Mouse (Mus musculus): ENCODE measurements at regions not wholly inside any gene's neighbourhood (a gene's known extent, or its start where the extent isn't known, plus 50 kb on each side); places are given as distances from the start of the nearest gene placed in this dataset.

DNA sequence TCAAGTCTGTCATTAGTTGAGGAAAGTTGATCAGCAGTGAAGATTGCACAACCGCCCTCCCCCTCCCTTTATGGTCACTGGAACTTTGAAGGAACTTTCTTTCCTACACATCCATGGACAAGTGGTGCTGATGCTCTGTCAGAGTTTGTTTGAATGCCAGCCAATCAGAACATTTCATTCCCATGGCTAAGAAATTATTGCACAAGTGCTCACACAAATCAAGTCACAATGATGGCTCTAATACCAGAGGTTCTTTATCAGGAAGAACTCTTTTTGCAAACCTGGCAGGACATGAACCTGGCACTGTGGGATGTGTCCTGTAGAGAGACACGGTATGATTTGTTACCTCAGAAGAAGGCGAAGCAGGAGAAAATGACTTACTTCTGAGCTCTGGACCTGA, 54.3 kb upstream of the Spry2 start:
- DNase-seq (ENCODE audit: extremely low spot score), result no peak

DNA sequence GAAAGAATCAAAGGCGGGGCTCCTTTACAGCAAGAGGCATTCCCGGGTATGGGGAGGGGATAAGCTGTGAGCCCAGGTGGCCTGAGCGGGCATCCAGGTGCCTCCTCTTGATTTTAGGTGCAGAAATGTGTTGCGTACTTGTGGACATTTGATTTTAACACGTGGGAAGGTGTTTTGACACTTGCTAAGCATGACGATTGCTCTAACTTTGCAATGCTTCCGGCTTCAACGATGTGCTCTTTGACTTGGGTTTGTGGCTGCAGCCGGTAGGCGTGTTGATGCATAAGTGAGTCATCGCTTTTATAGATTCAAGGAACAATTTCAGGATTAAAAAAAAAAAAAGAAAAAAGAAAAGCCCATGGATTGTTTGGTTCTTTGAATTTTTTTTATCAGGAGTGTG, 58.5 kb upstream of the Spry2 start:
- DNase-seq (ENCODE audit: extremely low spot score), result no peak

DNA sequence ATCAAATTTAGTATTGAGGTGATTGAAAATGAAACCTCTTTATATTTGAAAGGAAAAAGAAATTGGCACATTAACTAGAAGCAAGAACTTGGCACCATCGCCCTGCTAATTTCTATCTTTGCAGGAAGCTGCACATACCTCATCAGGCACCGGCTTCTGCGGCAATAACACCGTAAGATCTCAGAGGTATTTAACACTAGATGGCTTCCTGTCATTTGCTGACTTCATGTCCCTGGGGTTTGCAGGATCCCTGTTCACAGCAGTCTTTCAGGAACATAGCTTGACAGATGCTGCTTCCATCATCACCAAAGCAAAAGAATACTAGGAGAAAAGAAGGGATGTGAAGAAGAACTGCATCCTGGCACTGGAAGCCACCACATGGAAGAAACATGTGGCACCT, 60.2 kb upstream of the Spry2 start:
- no peak for DNase-seq (ENCODE audit: extremely low spot score)

DNA sequence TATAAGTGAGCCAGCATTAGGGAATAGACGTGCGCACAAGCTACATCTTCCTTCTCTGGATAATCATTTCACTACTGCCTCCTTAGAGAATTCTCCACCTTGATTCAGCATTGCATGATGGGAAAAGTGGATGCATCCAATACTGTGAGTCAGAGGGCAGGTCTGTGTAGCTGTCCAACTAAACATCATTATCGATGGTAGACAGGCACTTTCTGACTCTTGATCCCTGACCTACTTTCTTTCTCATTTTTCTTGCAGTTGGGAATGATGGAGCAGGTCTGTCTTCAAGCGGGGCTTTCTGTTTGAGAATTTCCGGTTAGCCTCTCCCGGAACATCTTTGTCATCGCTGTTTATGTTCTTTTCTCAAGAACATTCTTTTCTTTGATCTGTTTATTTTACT, 61.4 kb upstream of the Spry2 start:
- DNase-seq (ENCODE audit: extremely low spot score), result no peak

DNA sequence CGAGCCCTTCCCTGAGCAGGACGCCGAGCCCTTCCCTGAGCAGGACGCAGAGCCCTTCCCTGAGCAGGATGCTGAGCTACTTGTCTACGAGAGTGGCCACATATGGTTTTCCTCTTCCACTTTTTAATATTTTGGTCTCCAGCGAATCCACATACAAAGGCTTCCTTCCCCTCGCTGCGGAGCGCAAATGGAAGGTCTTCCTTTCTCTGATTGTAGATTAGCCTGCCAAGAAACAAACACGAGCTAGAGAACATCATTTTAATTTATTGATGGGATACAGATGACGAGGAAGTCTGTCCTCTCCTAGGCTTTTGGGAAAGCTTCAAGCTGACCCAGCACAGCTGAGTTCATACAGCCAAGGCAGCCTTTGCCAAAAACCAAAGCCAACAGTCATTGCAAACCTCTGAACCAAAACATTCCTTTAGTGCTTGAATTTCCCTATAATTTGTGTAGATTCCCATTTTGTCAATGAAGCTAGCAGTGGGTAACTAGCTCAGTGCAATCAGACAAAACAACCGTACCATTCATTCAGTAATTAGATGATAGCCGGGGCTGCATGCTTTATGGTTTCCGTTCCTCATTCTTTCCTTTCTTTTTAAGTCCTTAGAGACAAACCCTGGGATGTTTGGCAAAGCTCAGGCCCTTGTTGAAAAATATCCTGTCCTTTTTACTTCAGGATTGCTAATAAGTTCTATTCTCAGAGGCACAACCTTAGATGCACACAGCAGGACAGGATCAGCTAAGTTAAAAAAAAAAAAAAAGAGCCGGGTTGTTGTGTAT, 83.1 kb upstream of the Spry2 start:
- DNase-seq (ENCODE audit: extremely low spot score), result peak; percentile 4

DNA sequence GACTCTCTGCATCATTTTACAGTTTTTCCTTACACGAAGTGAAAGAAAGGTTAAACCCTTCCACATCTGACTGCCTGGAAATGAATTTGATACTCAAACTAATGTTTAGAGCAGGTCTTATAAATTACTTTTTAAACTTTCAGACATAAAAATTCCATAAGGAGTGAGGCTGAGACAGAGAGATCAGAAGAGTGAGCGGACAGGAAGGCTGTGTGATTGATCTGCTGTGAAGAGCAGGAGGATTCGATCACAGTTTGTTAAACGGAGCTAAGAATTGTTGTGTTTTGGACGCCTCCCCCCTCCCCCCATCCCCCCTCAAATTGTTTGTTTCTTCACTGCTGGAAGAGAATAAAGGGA, 83.7 kb upstream of the Spry2 start:
- DNase-seq (ENCODE audit: extremely low spot score), result no peak

DNA sequence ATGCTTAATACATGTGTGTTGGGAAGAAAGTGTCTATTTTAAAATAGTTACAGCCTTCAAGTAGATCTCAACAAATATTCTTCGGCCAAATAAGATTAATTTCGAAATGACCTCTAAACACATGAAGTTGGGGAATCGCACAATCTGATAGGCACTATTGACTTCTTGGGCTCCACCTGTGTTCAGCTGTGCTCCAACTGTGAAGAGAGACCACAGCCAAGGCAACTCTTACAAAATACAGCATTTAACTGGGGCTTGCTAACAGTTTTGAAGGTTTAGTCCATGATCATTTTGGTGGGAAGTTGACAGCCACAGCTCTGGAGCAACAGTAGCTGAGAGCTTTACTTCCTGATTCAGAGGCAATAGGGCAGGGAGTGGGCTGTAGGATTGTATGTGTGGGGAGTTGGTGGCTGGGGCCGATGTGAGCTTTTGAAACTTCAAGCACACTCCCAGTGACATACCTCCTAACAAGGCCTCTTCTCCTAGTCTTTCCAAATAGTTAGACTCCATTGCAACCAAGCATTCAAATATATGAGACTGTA, 90.8 kb upstream of the Spry2 start:
- DNase-seq (ENCODE audit: extremely low spot score), result no peak

DNA sequence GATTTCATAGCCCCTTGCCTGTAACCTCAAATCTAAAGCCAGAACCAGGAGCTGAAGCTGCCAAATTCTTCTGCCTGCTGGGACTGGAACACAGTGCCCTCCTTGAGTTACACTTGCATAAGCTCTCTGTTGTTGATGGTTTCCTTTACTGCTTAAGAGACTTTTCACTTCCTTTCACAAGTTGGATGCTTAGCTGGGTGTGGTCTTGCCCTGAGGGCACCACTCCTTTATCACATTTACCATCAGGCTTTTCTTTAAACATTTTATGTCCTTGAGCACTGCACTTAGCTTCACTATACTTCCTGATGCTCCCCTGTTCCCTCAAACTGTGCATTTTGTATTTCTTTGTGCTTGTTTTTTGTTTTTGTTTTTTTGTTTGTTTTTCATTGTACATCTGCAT, 92.1 kb upstream of the Spry2 start:
- DNase-seq (ENCODE audit: extremely low spot score), result no peak

DNA sequence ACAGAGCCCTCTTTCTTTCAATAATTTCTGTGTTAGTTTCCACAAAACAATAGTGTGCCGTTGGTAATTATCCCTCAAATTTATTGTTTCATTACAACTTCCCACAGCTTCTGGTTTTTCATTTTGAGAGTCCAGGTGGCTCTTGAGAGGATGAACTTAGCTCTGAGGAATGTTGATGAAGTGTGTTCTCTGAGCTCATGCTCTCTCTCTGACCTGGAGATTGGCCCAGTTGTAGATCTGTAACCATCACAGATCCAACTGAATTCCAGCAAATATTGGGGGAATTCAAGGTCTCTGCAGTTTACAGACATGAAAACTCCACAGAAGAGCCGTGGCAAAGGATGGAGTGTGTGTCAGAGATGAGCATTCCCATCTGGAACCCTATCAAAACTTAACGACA, 96.5 kb upstream of the Spry2 start:
- no peak for DNase-seq (ENCODE audit: extremely low spot score)

DNA sequence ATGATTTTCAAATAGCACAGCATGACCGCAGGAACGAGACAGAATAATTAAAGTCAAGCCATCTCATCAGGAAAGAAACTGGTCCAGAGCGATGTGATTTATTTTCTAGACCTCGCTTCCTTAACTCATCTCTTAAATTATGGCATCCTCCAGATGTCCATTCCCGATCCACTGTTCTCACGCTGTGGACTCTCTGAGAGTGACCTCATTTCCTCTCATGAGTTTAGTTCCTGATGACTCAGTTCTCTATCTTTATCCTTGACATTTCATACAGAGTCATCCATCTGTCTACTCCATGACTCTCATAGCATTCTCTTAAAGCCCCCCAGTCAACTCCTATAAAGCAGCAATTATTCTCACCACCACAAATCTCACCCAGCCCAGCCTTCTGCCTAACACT, 103.2 kb upstream of the Spry2 start:
- DNase-seq (ENCODE audit: extremely low spot score), result no peak

DNA sequence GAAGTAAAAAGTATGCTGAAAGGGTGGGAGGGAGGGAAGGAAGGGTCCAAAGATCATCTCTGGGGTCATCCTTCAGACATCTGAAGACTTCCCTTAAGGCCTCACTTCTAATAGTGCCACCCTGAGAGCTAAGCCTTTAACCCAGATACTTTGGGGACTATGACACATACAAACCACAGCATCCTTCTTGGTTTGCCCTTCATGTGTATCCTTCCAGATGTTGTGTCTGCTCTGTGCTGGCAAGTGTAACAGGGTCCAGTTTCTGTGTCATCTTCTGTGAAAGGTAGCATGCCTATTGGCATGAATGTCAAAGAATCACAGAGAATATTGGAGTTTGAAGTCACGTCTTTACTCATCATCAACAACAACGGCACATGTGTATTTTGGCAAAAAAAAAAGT, 98.2 kb upstream of the Trim52 start:
- DNase-seq (ENCODE audit: extremely low spot score), result no peak

DNA sequence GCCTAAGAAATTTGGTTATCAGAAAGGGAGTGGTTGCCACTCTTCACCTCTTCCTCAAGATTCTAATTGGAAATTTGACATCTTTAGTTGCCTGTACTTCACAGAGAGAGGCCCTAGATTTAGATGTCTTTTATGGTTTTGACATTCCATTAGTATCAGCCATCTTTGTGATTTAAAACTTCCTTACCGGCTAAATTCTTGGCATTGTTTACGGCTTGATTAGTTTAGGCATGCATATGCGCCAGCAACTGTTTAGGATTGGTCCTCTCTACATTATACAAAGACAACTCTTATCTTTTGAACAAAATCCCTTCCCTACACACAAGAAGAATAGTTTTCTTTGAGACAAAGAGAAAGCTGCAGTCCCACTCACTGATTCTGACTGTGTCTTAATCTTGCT, 97.0 kb upstream of the Trim52 start:
- DNase-seq (ENCODE audit: extremely low spot score), result no peak

DNA sequence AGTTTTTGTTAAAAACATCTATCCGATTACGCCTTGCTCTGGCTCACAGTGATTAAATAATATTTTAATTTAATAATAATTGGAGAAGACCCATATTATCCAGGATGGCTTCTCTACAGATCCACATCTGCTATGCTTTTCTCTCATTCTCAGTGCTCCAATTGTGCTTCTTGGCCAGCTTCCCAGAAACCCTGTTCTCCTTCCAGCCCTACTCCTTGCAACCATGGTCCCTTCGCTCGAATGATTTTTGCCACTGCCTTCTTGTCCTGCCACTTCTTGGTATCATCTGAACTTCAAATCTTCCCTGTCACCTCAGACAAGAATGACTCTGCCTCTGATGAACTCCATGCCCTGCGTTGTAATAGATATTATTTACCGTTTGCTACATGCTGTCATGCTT, 95.0 kb upstream of the Trim52 start:
- no peak for DNase-seq (ENCODE audit: extremely low spot score)

DNA sequence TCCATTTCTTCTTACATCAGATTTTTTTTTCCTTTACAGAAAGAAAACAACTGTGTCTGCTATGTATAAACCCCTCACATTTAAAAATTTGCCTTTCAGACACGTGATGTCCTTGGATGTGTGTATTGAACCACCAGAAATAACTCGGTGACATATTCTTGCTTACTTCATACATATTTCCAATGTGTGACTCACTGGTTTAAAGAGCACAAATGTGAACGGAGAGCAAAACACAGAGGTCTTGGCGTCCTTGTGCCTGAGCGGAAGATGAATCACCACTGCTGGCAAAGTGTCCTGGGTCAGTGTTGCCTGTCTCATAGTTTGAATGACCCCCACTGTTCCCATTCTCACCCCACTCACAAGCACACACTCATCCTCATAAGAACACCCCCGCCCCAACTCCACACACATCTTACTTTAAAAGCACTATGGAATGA, 94.0 kb upstream of the Trim52 start:
- no peak for DNase-seq (ENCODE audit: extremely low spot score)

DNA sequence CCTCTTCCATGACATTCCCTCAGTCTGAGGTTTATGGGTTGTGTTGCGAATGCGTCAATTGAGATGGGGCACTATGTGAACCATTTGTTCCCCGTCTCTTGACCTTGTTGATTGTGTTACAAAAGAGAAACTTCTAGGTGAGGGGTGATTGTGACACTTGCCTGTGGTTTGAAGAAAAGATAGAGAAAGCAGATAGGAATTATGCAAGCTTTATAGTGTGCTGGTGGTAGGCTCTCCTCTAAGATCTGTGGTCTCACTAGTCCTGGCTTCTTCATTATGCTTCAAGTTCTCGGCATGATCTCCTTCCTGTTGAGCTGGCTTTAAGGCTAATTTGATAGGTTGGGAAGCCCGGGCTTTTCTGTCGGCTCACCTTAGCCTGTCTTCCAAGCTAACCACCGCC, 83.2 kb upstream of the Trim52 start:
- DNase-seq (ENCODE audit: extremely low spot score), result no peak

DNA sequence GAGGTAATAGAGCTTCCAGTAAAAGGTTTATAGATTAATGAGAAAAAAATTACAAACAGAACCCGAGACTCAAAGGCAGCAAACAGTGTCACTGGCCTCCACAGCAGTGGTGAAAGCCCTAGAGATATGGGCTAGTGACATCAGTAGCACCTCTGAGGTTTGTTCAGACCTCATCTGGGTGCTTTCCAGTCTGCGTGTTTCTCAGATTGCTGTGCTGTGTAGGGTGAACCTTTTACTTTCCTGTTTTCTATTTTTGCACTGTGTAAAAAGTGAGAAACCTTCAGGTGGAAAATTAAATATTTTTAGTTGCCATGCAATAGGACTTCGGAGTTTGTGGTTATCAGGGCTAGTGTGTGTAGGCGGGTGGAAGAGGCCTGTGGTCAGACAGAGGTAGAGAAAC, 79.2 kb upstream of the Trim52 start:
- no peak for DNase-seq (ENCODE audit: extremely low spot score)

DNA sequence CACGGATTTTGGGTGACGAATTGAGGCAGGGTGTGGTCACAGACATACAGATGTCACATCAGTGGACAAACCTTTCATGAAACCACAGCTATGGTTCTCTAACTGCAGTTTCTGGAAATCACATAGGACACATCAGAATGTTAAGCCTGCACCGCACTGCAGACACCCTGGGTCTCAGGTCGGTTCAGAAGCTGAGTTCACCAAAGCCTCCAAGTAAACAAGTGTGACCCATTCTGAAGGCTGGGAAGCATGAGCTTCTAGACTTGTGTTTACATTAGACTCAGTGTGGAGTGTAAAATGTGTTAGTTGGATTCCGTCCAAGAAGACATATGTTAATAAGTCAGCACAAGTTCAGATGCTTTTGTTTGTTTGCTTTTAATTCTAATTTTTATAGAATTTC, 78.3 kb upstream of the Trim52 start:
- no peak for DNase-seq (ENCODE audit: extremely low spot score)

DNA sequence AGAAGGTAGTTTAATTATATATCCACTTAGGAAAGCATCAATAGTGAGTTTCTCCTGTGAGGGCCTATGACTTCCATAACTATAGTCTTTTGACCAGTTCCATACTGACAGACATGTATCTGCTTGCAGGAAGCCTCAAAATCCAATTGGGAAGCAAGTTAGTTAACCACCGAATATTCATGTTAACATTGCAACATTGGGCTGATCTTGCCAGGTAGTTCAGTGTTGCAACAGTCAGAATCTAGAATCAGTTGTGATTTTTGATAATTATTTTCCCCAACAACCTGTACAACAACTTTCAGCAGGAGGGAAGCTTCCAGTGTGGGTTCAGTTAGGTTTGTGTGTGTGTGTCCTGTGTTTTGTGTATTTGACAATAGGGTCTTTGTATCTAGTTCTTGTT, 74.9 kb upstream of the Trim52 start:
- DNase-seq (ENCODE audit: extremely low spot score), result no peak

DNA sequence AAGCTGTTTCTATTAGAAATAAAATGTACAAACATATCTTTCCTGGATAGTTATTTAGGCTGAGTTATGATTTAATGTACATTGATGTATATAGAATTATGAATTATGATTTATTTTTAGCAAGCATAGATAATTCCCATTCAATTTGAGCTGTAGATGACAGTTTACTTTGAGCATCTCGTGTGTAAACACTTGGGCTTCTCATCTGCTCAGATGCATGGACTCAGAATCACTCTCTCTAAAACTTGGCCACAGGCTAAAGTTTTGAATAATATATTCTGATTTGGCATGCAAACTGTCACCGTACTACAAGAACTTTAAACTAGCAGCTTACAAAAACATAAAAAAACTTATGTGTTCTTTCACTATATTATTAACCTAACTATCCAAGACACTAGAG, 72.2 kb upstream of the Trim52 start:
- DNase-seq (ENCODE audit: extremely low spot score), result no peak

DNA sequence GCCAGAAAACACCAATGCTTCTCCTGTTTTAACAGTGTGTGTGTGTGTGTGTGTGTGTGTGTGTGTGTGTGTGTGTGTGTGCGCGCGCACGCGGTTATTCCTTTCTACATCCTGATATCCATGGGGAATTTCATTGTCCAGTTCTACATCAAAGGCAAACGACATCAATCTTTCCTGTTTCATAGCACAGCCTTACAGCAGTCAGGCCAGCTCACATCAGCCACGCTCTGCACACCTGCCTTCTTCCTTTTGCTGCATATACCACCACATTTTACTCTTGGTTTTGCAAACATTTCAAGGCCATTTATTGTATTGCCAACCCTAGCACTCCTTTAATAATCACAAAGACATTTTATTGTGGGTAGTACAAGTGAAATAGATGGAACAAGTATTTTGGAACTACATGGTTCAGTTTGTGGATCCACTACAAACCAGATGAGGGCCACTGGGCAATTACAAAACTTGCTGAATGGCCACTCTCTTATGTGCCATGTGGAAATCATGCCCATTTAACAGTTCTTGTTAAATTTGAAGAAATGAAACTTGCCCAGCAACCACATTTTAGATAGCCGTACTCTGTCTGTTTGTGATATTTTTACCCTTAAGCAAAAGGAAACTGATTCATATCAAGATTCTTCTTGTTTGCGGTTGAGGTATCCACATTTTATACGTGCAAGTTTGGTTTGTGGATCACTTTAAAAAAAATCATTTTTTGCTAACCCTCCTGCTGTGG, 70.9 kb upstream of the Trim52 start:
- no peak for DNase-seq (ENCODE audit: extremely low spot score)

DNA sequence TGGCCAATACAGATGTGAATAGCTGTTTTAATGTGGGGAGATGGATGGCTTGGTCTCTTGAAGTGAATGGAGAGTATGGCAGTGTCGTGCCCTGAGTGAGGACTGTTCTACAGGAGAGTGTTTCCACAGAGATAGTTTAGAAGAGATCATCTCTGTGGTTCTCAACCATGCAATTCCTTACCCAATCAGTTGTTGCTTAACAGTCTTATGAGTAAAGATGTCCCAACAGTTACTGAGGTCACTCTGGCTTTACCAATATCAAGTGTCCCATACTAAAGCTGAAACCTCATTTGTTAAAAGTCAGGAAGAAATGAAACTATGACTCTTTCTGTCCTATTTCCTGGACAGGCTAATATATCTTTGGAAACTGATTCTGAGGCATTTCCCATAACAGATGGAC, 61.7 kb upstream of the Trim52 start:
- no peak for DNase-seq (ENCODE audit: extremely low spot score)

DNA sequence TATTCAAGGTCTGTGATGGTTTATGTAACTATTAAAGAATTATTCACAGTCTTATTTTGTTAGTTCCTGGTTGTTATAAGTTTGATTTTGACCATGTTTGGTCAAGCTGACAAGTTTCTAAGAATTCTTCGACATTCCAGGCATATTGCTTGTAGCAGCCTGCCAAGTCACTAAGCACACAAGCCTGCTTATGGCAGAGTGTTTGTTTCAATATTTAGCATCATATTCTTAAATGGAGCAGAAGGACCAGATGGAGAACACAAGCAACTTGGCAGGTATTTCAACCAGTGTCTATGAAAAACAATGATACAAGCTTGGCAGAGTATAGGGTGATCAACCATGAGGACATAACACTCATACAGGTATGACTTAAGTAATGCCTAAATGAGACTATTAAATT, 55.8 kb upstream of the Trim52 start:
- no peak for DNase-seq (ENCODE audit: extremely low spot score)

Measured in embryo, embryonic 9.5 days (tissue).